Mouse (Mus musculus) heart, postnatal 0 days (tissue): ENCODE measurements at regions not wholly inside any gene's neighbourhood (a gene's known extent, or its start where the extent isn't known, plus 50 kb on each side); places are given as distances from the start of the nearest gene placed in this dataset.

Source experiments
- CTCF ChIP-seq: IDR thresholded peaks from 2 replicates; pipeline ENCODE4 v1.5.1; 2016; ENCODE audit warnings: antibody characterized with exemption, control low read depth, low read depth
- EP300 ChIP-seq: IDR thresholded peaks from 2 replicates; pipeline ENCODE4 v1.6.1; 2016; ENCODE audit warnings: antibody characterized with exemption, low read depth

DNA sequence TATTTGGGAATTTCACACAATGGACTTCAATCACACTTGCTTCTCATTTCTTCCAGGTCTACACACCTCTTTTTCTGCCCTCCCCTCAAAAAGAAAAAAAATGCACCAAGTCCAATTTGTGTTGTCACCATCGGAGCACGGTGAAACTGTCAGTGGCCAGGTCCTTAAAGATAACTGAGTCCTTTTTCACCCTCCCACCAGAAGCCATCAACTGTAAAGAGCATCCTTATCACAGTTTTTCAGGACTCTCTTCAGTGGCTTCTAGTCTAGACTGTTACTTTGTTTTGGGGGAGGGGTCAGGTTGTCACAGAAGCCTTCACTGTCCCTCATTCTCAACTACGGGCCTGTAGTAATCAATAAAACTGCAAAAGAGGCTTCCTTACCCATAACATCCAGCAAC is 91.5 kb upstream of the Zdhhc15 start:
- TF ChIP-seq CTCF: no peak
- no peak for TF ChIP-seq EP300
